Mouse (Mus musculus) midbrain, embryonic 16.5 days (tissue): Measurements from ENCODE around the gene Clec4f. TPM values are rescaled to one million over a fixed set of nuclear protein-coding genes. Genes with fewer than 3 reads are reported as not detected.

ENCODE experiments used
- polyA plus RNA-seq: library from polyadenylated mRNA; unstranded; fragments of >200 nt; fragmentation: Nextera tagmentation; extraction: Ambion mirVana; gene quantifications from 2 replicates; pipeline ENCODE4 v1.2.1, GENCODE M21; 2015

Gene Clec4f
- polyA plus RNA-seq, 1 experiment from 2014 or later: not detected

Other genes with a start within 250 kb of the Clec4f start
- gene Tet3, start 197.1 kb downstream of the Clec4f start, polyA plus RNA-seq: 51.9 and 53.2 TPM in 2 replicates
- gene Dguok, start 149.2 kb downstream of the Clec4f start, polyA plus RNA-seq: 64.8 and 72.5 TPM in 2 replicates
- 1.7 and 2.0 TPM in 2 replicates for gene Actg2, start 119.9 kb downstream of the Clec4f start, polyA plus RNA-seq
- 71.5 and 76.9 TPM in 2 replicates for gene Stambp, start 83.5 kb downstream of the Clec4f start, polyA plus RNA-seq
- gene Cd207, start 21.7 kb upstream of the Clec4f start, polyA plus RNA-seq: not detected in 2 replicates
- gene Vax2, start 55.1 kb upstream of the Clec4f start, polyA plus RNA-seq: 0.16 TPM in 1 of 2 replicates, not detected in the other
- gene Atp6v1b1, start 86.8 kb upstream of the Clec4f start, polyA plus RNA-seq: not detected in 2 replicates
- gene Ankrd53, start 106.5 kb upstream of the Clec4f start, polyA plus RNA-seq: 0.25 and 0.29 TPM in 2 replicates
- gene Tex261, start 119.6 kb upstream of the Clec4f start, polyA plus RNA-seq: 62.8 and 69.3 TPM in 2 replicates
- gene Nagk, start 138.8 kb upstream of the Clec4f start, polyA plus RNA-seq: 112 and 122 TPM in 2 replicates
- 29.7 and 30.6 TPM in 2 replicates for gene Paip2b, start 175.6 kb upstream of the Clec4f start, polyA plus RNA-seq
- 68.2 and 78.7 TPM in 2 replicates for gene Zfp638, start 210.9 kb upstream of the Clec4f start, polyA plus RNA-seq